Mouse (Mus musculus) erythroblast, embryonic 14.5 days (primary cell): ENCODE data around the gene Rtn4ip1.

ENCODE experiments used
- GATA1 ChIP-seq: IDR thresholded peaks from 2 replicates; pipeline ENCODE4 v1.6.1; 2012; ENCODE audit warnings: low read length, inconsistent platforms, mixed read lengths
- TAL1 ChIP-seq: IDR thresholded peaks from 3 replicates; pipeline ENCODE4 v1.6.1; 2012; ENCODE audit warnings: low read length, inconsistent platforms, mixed read lengths

- TF ChIP-seq TAL1 (no peak), GATA1 (no peak)
Observed at GRCm38 (mm10) chr10:43898276-43898675, 3.3 kb upstream of the Rtn4ip1 start.
